Mouse (Mus musculus): ENCODE measurements around the gene Cdr1. TPM values are rescaled to one million over a fixed set of nuclear protein-coding genes. Genes with fewer than 3 reads are reported as not detected.

The Cdr1 gene
- not detected for polyA plus RNA-seq (2014; fragmentation: Illumina TruSeq; extraction: RNeasy Lipid Tissue Mini Kit (QIAGEN cat#74804); ENCODE audit: low read depth, low replicate concordance)

DNA sequence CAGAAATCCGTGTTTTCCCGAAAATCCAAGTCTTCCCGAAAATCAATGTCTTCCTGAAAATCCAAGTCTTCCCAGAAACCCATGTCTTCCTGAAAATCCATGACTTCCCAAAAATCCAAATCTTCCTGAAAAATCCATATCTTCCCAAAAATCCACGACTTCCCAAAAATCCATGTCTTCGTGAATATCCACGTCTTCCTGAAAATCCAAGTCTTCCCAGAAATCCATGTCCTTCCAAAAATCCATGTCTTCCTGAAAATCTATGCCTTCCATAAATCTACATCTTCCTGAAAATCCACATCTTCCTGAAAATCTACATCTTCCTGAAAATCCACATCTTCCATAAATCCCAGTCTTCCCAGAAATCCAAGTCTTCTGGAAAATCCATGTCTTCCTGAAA, at the start of gene Cdr1:
Cdr1 (minus strand) TSS at position 101 of the 400 bp plus-strand sequence.

All from liver, adult 10 weeks (tissue).